Mouse (Mus musculus) kidney, adult 18-20 months (tissue): ENCODE data around the gene Caprin1.

Source experiments
- DNase-seq: peaks from one replicate; pipeline ENCODE4 v3.0.0; 2021

Gene Caprin1

DNA sequence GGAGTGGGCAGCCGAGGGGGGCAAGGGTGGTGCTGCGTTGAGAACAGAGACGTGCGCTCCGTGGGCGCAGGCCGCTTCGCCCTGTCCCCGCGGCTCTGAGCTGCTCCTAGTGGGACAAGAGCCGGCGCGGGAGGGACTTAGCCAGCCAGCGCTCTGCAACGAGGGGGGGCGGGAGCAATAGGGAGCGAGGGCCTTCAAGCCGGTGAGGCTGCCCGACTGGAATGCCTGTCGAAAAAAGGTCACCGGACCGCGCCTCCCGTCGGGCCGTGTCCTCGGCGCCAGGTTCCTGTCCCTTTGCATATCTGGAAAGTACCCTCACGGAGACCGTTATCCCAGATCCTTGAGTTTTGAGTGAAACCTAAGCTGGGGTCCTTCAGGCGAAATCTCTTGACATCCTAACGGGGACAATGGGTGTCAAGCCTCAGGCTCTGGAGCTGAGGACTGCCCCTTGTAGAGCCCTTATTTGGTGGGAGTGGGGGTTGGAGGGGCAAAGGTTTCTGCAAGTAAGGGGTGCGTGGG is at the start of gene Caprin1:
Gene Caprin1, minus strand, starts transcription at position 159 of the 519 bp plus-strand sequence.
- DNase-seq, result peak; percentile 98

DNA sequence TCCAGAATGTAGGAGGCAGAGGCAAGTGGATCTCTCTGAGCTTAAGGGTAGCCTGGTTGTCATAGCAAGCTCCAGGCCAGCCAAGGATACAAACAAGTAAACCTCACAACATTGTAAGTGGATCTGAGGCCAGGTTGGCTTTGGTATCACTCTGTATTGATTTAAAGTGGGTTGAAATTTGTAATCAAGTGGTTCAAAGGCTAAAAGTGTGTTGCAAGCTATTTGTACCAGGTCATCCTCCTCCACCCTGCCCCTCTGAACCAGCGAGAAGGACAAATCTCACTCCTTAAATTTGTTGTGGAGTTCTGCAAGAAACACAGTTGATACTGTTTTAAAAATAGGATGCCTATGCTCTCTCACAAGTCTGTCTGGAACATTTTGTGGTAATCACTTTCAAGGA is 49.4 kb upstream of the Caprin1 start:
- no peak for DNase-seq

DNA sequence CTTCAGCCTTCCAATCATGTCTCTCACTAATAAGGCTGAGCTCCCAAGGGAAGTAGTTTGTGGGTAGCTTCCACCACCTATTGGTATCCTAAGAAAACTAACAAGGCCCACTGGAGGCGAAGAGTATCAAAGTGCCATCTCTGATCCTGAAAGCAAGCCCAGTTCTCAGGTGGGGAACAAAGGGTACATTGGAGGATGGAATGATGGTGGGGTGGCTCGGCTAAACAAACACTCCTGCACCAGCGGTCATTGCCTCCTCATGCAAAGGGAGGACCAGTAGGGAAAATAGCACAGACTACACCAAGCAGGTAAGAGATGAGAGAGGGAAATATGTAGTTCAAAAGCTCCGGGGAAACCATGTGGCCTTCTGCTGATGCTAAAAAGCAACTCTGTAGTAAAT is 48.8 kb upstream of the Caprin1 start:
- no peak for DNase-seq

DNA sequence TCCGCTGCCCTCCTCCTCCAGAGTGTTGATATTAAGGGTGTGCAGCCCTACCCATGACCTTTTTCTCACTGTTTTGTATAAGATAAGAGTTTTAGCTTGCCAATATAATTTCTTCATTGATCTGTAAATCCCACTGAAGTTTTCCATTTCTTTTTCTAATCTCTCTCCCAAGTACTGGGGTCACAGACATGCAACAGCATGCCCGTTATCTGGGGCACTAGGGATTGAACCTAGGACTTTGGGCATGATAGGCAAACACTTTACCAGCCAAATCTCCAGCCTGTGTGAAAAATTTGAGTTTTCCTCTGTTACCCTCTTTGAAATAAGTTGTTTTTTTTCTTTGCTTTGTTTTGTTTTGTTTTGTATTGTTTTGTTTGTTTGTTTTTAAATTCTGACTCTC is 46.6 kb upstream of the Caprin1 start:
- no peak for DNase-seq

DNA sequence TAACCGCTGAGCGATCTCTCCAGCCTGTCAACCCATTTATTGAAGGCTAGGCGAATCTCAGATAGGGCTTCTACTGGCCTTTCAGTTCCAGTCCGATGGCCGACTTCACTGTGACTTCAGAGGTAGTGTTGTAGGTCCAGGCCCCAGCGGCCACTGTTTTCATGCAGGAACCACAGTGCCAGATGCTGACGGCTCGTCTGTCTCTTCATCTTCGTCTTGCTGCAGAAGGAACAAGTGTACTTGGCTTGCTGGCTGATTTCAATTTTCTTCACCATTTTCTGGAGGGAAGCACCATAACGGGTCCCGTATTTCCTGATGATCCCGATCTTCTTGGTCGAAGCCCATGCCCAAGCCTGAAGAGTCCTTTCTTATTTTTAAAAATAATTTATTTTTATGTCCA is 45.9 kb upstream of the Caprin1 start:
- no peak for DNase-seq

DNA sequence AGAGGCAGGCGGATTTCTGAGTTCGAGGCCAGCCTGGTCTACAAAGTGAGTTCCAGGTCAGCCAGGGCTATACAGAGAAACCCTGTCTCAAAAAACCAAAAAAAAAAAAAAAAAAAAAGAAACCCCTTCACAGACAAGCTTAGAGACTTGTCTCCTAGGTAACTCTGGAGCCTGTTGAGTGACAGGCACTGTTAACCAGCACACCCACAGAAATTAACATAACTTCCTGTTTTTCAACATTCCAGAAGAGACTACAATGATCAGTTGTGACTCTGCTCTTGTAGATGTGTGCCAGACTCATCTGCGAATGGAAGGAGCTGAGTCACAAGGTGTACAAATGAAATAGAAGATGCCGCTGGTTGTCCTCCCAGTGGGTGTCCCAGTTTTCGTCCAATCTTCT is 44.9 kb upstream of the Caprin1 start:
- no peak for DNase-seq

DNA sequence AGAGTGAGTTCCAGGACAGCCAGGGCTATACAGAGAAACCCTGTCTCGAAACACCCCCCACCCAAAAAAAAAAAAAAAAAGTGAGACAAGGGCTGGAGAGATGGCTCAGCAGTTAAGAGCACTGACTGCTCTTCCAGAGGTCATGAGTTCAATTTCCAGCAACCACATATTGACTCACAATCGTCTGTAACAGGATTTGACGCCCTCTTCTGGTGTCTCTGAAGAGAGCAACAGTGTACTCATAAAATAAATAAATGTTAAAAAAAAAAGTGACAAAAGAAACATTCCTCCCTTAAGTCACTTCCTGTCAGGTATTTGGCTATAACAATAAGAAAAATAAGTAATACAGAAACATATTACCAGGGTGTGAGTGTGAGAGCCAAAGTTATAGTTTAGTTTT is 41.0 kb upstream of the Caprin1 start:
- DNase-seq, result no peak

DNA sequence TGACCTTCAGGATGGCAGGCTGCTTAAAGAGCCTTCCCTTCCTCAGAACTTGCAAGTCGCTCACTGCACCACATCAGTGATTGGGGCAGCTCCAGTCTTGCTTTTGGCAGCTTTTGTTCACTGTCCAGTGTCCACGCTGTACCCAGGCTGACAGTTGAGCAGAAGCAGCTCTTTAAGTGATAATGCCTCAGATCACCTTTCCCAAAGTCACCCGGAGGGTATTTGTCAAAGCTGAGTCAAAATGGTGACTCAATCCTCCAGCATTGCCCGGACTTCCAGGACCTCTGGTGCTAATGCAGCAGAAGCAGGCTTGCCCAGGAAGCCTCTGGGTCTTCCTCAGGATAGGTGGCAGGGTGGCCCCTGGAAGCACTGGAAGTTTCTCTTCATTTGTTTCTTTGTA is 39.7 kb upstream of the Caprin1 start:
- DNase-seq, result no peak

DNA sequence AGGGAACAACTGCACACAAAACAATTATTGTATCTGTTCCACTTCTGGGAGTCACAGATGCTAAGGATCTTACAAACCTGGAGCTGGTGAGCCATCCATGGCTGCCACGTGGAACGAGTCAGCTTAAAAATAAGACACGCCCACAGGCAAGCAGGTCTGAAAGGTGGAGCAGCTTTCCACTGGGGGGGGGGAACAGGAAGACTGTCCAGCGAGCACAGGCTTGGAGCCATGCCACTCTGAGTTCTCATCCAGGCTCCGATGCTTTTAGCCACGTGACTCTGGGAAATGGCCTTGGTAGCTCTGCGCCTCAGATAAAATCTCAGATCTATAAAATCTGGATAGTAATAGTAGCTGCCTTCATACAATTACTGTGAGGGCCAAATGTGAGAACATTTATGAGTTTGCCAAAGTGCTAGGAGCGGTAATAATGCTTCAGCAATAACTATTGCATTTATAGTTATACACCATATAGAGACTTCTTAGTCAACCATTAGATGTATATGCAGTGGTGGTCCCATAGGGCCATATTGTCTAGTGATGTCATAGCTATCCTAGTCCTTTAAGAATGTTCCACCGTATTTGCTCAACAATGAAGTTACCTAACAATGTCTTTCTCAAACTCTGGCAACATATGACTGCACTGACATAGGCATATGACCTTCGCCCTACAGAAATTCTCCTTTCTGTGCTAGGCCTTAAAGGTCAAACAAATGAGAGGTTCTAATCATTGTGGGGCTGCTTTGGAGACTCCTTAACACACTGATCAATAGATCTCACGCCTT is 38.4 kb upstream of the Caprin1 start:
- no peak for DNase-seq

DNA sequence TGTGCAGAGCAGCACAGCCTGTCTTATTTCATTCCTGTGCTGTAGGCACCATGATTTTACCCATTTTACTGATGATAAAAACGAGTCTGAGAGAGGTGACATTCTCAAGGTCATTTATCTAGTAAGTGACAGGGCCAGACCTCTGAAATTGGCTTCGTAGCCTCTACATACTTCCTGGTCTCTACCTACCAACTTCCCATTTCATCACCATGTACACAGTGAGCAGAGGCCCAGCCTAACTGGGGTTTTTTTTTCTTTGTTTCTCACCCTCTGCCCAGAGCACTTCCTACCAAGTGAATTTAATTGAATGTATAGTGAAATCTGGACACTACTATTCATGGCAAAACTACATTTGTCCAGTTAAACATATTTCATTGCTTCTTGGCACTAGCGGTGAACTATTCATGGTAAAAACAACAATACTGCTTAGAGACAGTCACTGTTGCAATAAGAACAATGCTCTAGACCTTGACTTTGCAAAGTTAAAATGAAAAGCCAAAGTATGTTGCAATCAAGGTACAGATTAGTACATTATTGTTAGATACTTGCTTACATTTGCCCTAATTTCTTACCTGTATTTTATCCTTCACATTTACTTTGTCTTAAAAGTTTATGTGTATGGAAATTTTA is 36.5 kb upstream of the Caprin1 start:
- DNase-seq, result no peak

DNA sequence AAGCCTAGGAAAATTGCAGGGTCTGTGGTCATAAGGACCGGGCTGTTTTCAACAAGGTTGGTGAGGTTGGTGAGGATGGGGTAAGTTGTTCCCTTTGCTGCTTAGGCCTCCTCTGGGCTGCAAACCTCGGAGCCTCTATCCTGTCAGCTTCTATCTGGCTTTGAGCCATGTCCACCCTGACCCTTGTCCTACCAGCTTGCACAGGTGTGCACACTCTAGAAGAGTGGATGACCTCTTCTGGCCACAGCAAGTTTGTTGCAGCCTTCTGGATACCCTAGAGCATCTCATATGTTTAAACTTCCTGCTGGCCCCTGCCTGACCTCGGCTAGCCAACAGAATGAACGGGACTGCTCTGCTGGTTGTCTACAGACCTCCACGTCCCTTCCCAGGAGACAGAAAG is 35.5 kb upstream of the Caprin1 start:
- DNase-seq, result peak; percentile 17

DNA sequence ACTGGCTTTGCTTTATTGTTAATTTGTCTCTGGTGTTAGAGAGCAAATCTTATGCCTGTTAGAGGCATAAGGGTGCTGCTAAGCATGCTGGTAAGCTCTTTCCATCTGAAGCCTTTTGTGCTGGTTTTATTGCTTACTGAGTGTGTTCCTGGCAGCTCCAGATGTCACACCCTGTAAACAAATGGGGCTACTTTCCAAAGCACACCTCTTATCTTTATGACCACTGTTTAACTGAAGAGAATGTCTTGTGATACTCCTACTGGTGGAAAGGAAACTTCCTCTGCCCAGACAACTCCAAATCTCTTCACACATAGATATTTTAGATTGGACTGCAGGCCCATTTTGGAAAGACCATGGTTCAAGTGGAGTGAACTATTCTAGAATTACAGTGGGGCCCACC is 31.5 kb upstream of the Caprin1 start:
- DNase-seq, result no peak

DNA sequence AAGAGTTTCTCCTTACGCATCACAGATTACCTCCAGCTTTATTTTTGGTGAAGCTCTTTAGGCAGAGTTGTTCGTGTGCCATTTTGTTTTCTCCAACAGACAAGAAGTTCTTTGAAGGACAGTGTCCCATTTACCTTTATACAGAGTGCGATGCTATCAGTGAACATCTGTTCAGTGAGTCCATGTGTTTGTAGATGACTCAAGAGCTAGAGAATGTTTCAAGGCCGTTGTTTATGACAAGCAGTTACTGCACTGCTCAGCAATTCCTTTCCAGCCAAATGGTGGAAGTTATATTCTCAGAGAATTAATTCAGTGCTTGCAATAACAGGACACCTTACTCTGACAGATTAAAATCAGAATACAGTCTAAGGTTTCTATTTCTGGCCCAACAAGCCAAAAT is 27.5 kb upstream of the Caprin1 start:
- no peak for DNase-seq

DNA sequence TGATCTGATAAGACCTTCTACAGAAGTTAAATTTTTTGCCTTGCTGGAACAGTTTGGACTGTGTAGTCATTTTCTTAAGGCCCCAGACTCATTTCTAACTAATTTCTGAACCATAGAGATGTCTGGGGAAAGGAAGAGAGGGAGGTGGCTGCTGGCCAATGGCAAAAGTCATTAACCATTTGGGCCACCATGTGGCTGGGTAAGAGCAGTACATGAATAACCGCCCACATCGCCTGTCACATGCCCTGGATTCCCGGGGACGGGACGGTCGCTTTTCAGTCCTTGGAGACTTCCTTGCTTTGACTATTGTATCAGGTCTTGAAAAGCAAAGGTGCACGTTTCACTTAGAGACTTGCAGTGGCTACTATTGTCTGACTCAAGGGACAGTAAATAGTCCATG is 25.1 kb upstream of the Caprin1 start:
- DNase-seq, result no peak

DNA sequence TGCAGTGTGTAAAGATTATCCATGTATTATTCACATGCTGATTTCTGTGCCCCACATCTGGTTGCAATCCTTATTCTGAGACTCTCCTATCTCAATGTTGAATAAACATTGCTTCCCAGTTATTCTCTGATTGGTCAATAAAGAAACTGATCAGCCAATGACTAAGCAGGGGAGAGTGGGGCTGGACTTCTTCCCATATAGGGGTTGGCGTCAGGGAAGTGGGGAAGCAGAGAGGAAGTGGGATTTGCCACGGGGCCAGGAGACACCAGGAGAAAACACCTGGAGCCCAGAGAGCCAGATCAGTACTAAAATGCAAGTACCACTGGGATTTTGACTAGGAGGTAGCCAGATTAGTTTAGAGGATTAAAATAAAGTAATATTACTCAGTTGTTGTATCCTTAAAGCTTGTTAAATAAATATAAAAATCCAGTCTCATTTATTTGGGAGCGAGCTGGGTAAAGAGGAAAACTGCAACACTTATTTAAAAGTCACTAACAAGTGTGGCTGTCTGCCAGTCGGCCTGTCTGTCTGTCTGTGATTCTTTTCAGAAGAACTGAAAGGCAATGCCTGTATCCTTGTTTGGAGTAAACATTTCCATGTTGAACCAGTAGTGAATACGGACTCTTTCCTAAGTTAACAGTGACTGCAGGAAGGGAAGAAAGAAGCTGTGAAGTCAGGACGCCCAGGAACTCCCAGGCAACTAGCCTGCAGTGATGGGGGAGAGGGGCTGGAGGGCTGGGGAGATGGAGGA is 19.9 kb upstream of the Caprin1 start:
- DNase-seq, result no peak

DNA sequence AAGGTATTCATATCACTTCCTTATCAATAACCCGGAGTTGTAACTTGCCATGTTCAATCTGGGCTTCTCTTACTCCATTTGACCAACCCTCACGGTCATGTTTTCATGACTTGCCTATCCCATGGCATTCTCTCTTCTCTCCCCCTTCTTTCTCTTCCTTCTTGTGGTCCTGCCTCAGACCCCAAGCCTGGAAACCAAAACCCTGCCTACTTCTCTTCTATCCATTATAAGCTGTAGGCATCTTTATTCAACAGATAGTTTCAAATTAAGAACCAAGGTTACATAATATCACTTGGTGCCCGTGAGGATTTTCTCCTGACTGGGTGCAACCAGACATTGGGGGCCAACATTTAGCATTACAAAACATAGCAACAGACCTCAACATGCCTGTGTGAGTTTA is 18.5 kb upstream of the Caprin1 start:
- no peak for DNase-seq

DNA sequence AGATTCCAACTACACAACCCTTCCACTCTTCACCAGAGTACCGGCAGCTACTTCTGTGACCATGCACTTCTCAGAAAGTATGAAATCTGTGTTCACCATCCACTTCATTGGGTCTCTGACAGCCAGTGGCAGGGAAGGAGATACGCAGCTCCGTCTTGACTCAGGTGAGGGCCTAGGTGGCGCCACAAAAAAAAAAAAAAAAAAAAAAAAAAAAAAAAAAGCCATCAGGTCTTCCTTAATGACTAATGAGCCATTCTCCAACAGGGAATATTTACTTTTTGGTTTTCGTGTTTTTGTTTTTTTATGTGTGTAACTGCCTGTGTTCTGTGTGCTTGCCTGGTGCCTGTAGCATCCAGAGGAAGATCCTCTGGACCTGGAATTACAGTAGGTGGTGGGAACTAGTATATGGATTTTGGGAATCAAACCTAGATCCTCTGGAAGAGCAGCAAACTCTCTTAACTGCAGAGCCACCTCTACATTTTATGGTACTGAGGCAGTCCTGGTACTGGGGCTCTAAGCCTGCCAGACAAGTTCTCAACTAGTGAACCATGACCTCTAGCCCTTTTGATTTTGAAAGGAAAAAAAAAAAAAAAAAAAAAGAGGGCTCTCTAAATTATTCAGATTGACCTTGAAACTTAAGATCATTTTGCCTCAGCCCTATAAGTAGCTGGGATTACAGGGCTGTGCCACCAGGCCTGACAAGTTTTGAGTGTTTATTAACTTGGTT is 14.2 kb upstream of the Caprin1 start:
- DNase-seq, result no peak

DNA sequence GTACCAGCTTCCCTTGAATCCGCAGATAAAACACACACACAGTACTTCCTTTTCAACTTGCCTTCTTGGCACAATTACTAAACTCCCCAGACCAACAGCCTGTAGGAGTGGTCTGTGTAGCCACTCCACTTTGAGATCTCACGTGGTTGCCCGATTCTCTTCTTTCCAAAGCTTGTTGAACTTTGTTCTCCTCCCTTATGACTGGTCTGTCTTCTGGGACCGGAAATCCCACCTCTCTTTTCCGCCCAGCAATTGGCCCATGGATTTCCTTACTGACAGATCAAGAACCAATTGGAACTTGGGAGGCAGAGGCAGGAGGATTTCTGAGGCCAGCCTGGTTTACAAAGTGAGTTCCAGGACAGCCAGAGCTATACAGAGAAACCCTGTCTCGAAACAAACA is 13.0 kb upstream of the Caprin1 start:
- peak; percentile 21 for DNase-seq

DNA sequence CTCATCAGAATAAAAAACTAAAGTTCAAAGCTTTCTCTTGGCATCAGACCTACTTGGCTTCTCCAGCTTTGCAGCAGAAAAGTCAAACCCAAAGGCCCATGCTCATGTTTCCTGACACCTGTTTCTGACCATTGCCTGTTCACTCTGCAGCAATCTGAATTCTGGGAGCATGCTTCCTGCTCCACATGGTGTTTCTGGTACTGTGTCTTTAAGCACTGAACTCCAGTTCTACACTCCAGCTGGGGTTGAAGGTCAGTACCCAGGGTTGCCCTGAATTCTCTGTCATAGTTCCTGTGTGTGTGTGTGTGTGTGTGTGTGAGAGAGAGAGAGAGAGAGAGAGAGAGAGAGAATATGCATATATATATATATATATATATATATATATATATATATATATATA is 11.0 kb upstream of the Caprin1 start:
- no peak for DNase-seq

DNA sequence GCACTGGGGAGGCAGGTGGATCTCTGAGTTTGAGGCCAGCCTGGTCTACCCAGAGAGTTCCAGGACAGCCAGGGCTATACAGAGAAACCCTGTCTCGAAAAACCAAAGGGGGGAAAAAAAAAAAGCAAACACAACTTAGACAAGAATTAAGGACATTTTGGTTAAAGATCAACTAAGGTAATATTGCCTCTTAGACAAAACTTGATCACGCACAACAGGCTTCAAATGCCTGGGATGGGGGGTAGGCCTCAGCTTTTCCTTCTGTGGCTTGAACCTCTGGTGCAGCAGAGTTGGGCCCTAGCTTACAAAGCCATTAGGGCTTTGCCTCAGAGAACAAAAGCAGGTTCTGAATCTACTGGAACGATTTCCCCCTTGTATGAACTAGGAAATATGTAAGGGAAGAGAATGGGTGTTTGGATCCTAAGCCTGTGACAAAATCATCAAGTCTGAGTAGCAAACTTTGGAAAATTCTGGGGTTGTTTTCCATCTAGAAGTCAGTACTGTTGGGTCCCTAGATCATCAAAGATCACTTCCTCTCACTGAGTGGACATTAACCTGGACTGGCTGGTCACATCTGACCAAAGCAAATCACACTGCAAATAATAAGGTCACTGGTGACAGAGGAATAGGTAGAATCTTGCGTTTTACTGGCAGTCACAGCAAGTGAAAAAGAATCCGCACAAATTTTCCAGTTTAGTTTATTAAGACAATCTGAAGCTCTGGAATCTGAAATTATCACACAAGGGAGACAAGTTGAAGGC is 6.5 kb upstream of the Caprin1 start:
- DNase-seq, result no peak

DNA sequence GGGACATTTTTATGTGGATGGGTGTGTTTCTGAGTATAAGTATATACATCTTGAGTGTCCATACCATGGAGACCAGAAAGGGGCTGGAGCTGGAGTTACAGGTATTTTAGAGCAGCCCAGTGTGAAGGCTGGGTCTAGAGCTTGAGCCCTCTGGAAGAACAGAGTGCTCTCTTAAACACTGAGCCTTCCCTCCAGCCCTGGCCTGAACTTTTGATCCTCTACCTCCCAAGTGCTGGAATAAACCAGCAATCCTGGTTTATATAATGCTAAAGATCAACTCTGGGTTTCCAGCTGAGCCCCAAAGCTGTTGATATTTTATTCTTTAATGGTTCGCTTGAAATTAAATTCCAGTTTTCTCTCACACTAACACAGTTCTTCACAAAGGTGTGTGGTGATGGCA is 5.0 kb upstream of the Caprin1 start:
- no peak for DNase-seq

DNA sequence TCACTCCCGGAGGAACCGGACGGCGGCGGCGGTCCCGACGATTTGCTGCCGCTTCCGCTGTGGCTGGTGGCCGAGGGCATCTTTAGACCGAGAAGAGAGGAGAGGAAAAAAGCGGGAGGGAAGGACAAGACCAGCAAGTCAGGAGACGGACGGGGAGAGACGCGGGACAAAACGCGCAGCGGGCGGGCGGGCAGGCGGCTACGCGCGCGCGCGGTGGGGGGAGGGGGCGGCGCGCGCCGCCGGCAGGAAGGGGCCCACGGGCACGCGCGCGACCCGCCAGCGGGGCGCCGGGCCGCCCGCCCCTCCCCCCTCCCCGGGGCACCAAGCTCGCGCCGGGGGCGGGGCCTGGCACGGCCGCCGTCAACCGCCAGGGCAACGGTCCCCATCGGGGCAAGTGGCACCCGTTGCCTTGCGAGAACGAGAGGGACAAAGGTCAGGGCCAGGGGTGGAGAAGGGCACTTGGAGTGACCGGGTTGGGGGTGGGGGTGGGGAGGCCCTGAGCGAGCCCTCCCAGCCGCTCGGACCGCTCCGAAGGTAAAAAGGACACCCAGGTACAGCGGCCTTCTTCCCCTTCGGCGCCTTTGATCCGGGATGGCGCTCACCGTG is 485 bp downstream of the Caprin1 start:
- no peak for DNase-seq
